Mouse (Mus musculus) cerebellum, adult (tissue): ENCODE results near the gene Ctla4.
A peak's percentile ranks its signal among the peaks of the same experiment; 100 is the strongest.

ENCODE experiments used
- ATAC-seq: cut with Nextera tagmentation; 2 replicates; pipeline ENCODE4 v1.9.2; 2017; ENCODE audit warnings: mild to moderate bottlenecking, moderate library complexity, mixed read lengths; ENCODE audit not compliant: insufficient number of reproducible peaks, low FRiP score, low TSS enrichment

Gene Ctla4

DNA sequence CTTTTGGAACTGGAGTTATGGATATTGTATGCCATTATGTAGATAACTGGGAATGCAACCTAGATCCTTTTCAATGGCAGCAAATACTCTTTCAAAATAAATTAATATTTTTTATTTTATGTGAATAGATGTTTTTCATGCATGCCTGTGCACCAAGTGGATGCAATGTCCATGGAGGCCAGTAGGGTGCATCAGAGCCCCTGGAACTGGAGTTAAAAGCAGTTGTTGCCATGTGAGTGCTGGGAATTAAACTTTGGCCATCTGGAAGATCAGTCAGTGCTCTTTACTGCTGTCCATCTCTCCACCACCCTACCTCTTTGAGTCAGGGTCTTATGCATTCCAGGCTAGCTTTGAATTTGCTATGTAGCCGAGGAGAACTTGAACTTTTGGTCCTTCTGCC, 71.5 kb downstream of the Ctla4 start:
- no peak for ATAC-seq

DNA sequence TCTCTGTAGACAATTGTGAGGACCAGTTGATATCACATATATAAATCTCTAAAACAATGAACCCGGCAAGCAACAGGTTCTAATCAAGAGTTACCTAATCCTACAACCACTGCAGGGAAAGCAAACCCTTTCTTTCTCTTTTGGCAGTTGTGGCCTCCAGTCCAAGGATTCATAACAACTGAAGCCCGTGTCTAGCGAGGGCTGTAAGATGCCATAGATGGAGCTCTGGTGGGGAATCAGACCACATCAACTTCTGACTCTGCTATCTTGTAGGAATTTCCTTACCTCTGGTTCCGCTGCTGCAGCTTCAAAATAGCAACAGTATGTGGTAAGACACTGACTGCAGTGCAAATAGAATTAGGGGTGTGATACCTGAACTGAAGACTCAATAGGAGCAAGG, 72.4 kb downstream of the Ctla4 start:
- ATAC-seq: no peak

GRCm38 (mm10) chr1:60960451-60960850, 73.7 kb downstream of the Ctla4 start:
- ATAC-seq: no peak

DNA sequence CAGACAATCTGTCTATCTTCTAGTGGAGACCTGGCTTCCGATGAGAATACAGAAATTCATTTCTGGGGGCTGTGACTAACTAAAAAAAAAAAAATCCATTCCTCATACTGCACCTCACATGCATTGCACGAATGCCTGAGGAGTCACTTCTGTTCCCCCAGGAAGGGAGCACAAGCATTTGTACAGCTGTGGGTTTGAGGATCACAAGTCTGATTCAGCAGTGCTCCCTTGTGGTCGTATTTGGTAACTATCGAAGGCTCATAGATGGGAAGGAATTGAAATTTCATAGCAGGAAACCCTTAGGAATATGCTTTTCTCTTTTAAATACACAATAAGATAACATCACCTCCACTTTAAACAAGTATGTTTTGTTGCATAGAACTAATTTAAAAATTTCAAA, 74.3 kb downstream of the Ctla4 start:
- ATAC-seq: peak; percentile 49; the same call in 1 of the 2 replicates

DNA sequence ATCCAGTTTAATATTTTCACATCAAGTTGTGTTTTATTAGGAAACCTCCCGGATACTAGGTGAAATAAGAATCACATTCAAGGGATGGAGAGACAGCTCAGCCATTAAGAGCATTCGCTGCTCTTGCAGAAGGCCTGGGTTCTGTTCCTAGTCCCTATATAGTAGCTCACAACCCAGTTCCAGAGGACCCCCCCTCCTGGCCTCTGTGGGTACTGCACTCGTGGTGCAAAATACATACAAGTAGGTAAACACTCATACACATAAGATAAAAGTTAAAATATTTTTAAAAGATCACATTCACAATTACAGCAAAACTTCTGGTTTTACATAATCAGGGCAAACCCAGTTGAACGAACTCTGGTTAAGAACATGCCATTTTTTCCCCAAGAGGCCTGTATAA, 75.3 kb downstream of the Ctla4 start:
- ATAC-seq: no peak
